Mouse (Mus musculus) erythroid progenitor cell, adult 5-6 weeks (primary cell): ENCODE results near the gene Hist1h2ae. TPM values are rescaled to one million over a fixed set of nuclear protein-coding genes. Genes with fewer than 3 reads are reported as not detected.
"Not testable (repeated sequence)": the region's sequence is repeated elsewhere in the genome, so short reads cannot be mapped to it uniquely, and the experiment has no call there.

Experiments
- ATAC-seq: replicated peaks from 2 replicates; pipeline ENCODE4 v1.8.0; 2016; ENCODE audit warnings: moderate number of reproducible peaks, mild to moderate bottlenecking, moderate TSS enrichment, inconsistent platforms; ENCODE audit not compliant: poor library complexity, low FRiP score, severe bottlenecking
- total RNA-seq, 2 experiments: library from RNA; stranded (forward) in 1 of 2; stranded (reverse) in 1 of 2; fragments of 150-400 nt in 1 of 2; fragments of 186-747, 209-891 nt in 1 of 2; gene quantifications; 2 replicates each; pipeline versions ENCODE4 v1.2.3 to v1.2.4; 2015 to 2017; ENCODE audit warnings: low replicate concordance in 2 of 2

Hist1h2ae gene
- total RNA-seq, 2 experiments from 2014 or later = 4.2 to 1,464 TPM

- not testable (repeated sequence) for ATAC-seq
Measured at GRCm38 (mm10) chr13:23570261-23571021, 579 bp downstream of the Hist1h2ae start.

- no peak for ATAC-seq
Measured at GRCm38 (mm10) chr13:23564482-23564881, 6.5 kb downstream of the Hist1h2ae start.

- ATAC-seq = peak; percentile 68
Measured at GRCm38 (mm10) chr13:23562699-23563462, 8.1 kb downstream of the Hist1h2ae start.

GRCm38 (mm10) chr13:23561883-23562659 lies 8.9 kb downstream of the Hist1h2ae start, which contains the start of gene Hist1h3e:
Gene Hist1h3e, minus strand, starts transcription at chr13:23562369.
- peak; percentile 86 for ATAC-seq

GRCm38 (mm10) chr13:23561531-23561882 lies 9.5 kb downstream of the Hist1h2ae start:
- peak; percentile 53 for ATAC-seq

- not testable (repeated sequence) for ATAC-seq
Measured at GRCm38 (mm10) chr13:23560699-23561098, 10.3 kb downstream of the Hist1h2ae start.

GRCm38 (mm10) chr13:23556906-23557305 lies 14.1 kb downstream of the Hist1h2ae start:
- no peak for ATAC-seq

GRCm38 (mm10) chr13:23555839-23556416 lies 15.1 kb downstream of the Hist1h2ae start:
- peak; percentile 62 for ATAC-seq

- peak; percentile 51 for ATAC-seq
Measured at GRCm38 (mm10) chr13:23554925-23555838, 15.8 kb downstream of the Hist1h2ae start.

- ATAC-seq = no peak
Measured at GRCm38 (mm10) chr13:23554393-23554792, 16.6 kb downstream of the Hist1h2ae start.

- ATAC-seq = no peak
Measured at GRCm38 (mm10) chr13:23552962-23553361, 18.1 kb downstream of the Hist1h2ae start, which contains the start of gene Hist1h1d. Gene Hist1h1d, plus strand, starts transcription at chr13:23553262.

GRCm38 (mm10) chr13:23551931-23552914 lies 18.8 kb downstream of the Hist1h2ae start:
- no peak for ATAC-seq

- peak; percentile 52 for ATAC-seq
Measured at GRCm38 (mm10) chr13:23551146-23551834, 19.7 kb downstream of the Hist1h2ae start, which contains the start of gene Hist1h4f. Gene Hist1h4f, minus strand, starts transcription at chr13:23551648.

GRCm38 (mm10) chr13:23550761-23551145 lies 20.3 kb downstream of the Hist1h2ae start:
- ATAC-seq = peak; percentile 12

GRCm38 (mm10) chr13:23546694-23547093 lies 24.3 kb downstream of the Hist1h2ae start:
- ATAC-seq = no peak

GRCm38 (mm10) chr13:23544787-23545120 lies 26.3 kb downstream of the Hist1h2ae start:
- ATAC-seq = peak; percentile 44
